In genomic region chr3:34270154-34270553, GRCm38 (mm10) we compare ENCODE assay signal across 19 mouse cellular contexts.
DNase-seq lines count a peak whose midpoint lies in the region; ATAC-seq lines count a peak whose summit lies in the region.
"Had no signal": no experiment of that assay in that cellular context is flagged by ENCODE, and none has a peak within 500 bp of the region (broad histone marks: within the 10 kb centered on the region; RNA-seq: fewer than 3 reads in every experiment).

No protein-coding gene starts in this region.

- ATAC-seq in forebrain, embryonic 13.5 days = peak; percentile 71
- no peak for ATAC-seq in forebrain, embryonic 11.5 days (replicated peaks; ENCODE audit: low FRiP score)
- 0 out of 2 replicates have a peak, but pooled peaks have one; percentile 25 for ATAC-seq in hindbrain, embryonic 16.5 days
- no peak; the same call in 1 of the 2 replicates for ATAC-seq in hindbrain, embryonic 14.5 days (ENCODE audit: low FRiP score)
- no peak for ATAC-seq in midbrain, embryonic 14.5 days (ENCODE audit: low FRiP score, low TSS enrichment)
- no peak for ATAC-seq in midbrain, embryonic 11.5 days (ENCODE audit: low FRiP score)
- peak; percentile 67 for ATAC-seq in forebrain, embryonic 16.5 days
- ATAC-seq: activated CD4-positive, CD25-positive, alpha-beta regulatory T cell, adult 4 months had no signal

- H3K27me3 ChIP-seq in forebrain, embryonic 13.5 days = no peaks in the 10 kb centered on the region
- no peaks in the 10 kb centered on the region for H3K27me3 ChIP-seq in forebrain, embryonic 11.5 days (ENCODE audit: control insufficient read depth, insufficient read depth, low read length)
- no peaks in the 10 kb centered on the region for H3K27me3 ChIP-seq in hindbrain, embryonic 16.5 days (replicated peaks; ENCODE audit: control insufficient read depth, insufficient read depth, low read length)
- no peaks in the 10 kb centered on the region for H3K27me3 ChIP-seq in hindbrain, embryonic 14.5 days (ENCODE audit: control insufficient read depth, insufficient read depth, low read length)
- no peaks in the 10 kb centered on the region for H3K27me3 ChIP-seq in midbrain, embryonic 14.5 days (ENCODE audit: control insufficient read depth, insufficient read depth, low read length)
- H3K27me3 ChIP-seq in midbrain, embryonic 11.5 days (ENCODE audit: control insufficient read depth, insufficient read depth, low read length) = no peaks in the 10 kb centered on the region
- H3K27me3 ChIP-seq in forebrain, embryonic 16.5 days (replicated peaks; ENCODE audit: control insufficient read depth, insufficient read depth, low read length) = no peaks in the 10 kb centered on the region

- peaks cover 33% of the 10 kb centered on the region for H3K4me1 ChIP-seq in forebrain, embryonic 13.5 days
- no peaks in the 10 kb centered on the region for H3K4me1 ChIP-seq in forebrain, embryonic 11.5 days (replicated peaks; ENCODE audit: control insufficient read depth, insufficient read depth, low read length)
- no peaks in the 10 kb centered on the region for H3K4me1 ChIP-seq in hindbrain, embryonic 16.5 days (ENCODE audit: control insufficient read depth, insufficient read depth, low read depth, low read length)
- 0 out of 2 replicates have a peak, but pooled peaks cover 13% of the 10 kb centered on the region for H3K4me1 ChIP-seq in hindbrain, embryonic 14.5 days (replicated peaks; ENCODE audit: control insufficient read depth, insufficient read depth, low read length)
- H3K4me1 ChIP-seq in midbrain, embryonic 14.5 days (ENCODE audit: control insufficient read depth, insufficient read depth, low read length) = no peaks in the 10 kb centered on the region
- no peaks in the 10 kb centered on the region for H3K4me1 ChIP-seq in midbrain, embryonic 11.5 days (ENCODE audit: control insufficient read depth, insufficient read depth, low read length)
- peaks cover 18% of the 10 kb centered on the region for H3K4me1 ChIP-seq in forebrain, embryonic 16.5 days (replicated peaks; ENCODE audit: control insufficient read depth, insufficient read depth, low read length)
- H3K4me1 ChIP-seq: hindbrain, embryonic 10.5 days had no signal

- H3K4me3 ChIP-seq in forebrain, embryonic 13.5 days = no peak overlapping the region
- H3K4me3 ChIP-seq in forebrain, embryonic 11.5 days (ENCODE audit: low read depth, low read length) = no peak overlapping the region
- H3K4me3 ChIP-seq in hindbrain, embryonic 16.5 days (ENCODE audit: low read length) = no peak overlapping the region
- H3K4me3 ChIP-seq in hindbrain, embryonic 14.5 days (replicated peaks; ENCODE audit: low read length) = no peak overlapping the region
- no peak overlapping the region for H3K4me3 ChIP-seq in midbrain, embryonic 14.5 days (replicated peaks; ENCODE audit: low read depth, low read length)
- H3K4me3 ChIP-seq in midbrain, embryonic 11.5 days (ENCODE audit: low read depth, low read length) = no peak overlapping the region
- H3K4me3 ChIP-seq in forebrain, embryonic 16.5 days (replicated peaks; ENCODE audit: low read length) = no peak overlapping the region
- H3K4me3 ChIP-seq: heart, embryonic 10.5 days; hindbrain, embryonic 10.5 days had no signal

- H3K36me3 ChIP-seq in forebrain, embryonic 13.5 days (ENCODE audit: poor library complexity, severe bottlenecking) = no peaks in the 10 kb centered on the region
- no peaks in the 10 kb centered on the region for H3K36me3 ChIP-seq in forebrain, embryonic 11.5 days (ENCODE audit: control insufficient read depth, insufficient read depth, low read length)
- no peaks in the 10 kb centered on the region for H3K36me3 ChIP-seq in hindbrain, embryonic 16.5 days (ENCODE audit: control insufficient read depth, insufficient read depth, low read length)
- no peaks in the 10 kb centered on the region for H3K36me3 ChIP-seq in hindbrain, embryonic 14.5 days (replicated peaks; ENCODE audit: control insufficient read depth, insufficient read depth)
- H3K36me3 ChIP-seq in midbrain, embryonic 14.5 days (ENCODE audit: control insufficient read depth, insufficient read depth, low read length) = no peaks in the 10 kb centered on the region
- H3K36me3 ChIP-seq in midbrain, embryonic 11.5 days (ENCODE audit: control insufficient read depth, insufficient read depth, low read length) = no peaks in the 10 kb centered on the region
- no peaks in the 10 kb centered on the region for H3K36me3 ChIP-seq in forebrain, embryonic 16.5 days (ENCODE audit: control insufficient read depth, insufficient read depth)
- H3K36me3 ChIP-seq: G1E; heart, embryonic 10.5 days; hindbrain, embryonic 10.5 days had no signal

- peak overlapping the region; percentile 57; the same call in 1 of the 2 replicates for H3K27ac ChIP-seq in forebrain, embryonic 13.5 days
- no peak overlapping the region for H3K27ac ChIP-seq in forebrain, embryonic 11.5 days (ENCODE audit: low read depth, low read length)
- no peak overlapping the region for H3K27ac ChIP-seq in hindbrain, embryonic 16.5 days (ENCODE audit: low read depth, low read length)
- no peak overlapping the region for H3K27ac ChIP-seq in hindbrain, embryonic 14.5 days
- H3K27ac ChIP-seq in midbrain, embryonic 14.5 days (replicated peaks; ENCODE audit: low read depth, low read length) = no peak overlapping the region
- no peak overlapping the region for H3K27ac ChIP-seq in midbrain, embryonic 11.5 days (ENCODE audit: low read depth, low read length)
- H3K27ac ChIP-seq in forebrain, embryonic 16.5 days (ENCODE audit: low read length) = peak overlapping the region; percentile 22; the same call in 1 of the 2 replicates
- H3K27ac ChIP-seq: heart, embryonic 10.5 days; hindbrain, embryonic 10.5 days had no signal

- no peak for DNase-seq in forebrain, embryonic 11.5 days (ENCODE audit: low spot score)
- DNase-seq in hindbrain, embryonic 14.5 days (ENCODE audit: low spot score) = no peak
- DNase-seq in midbrain, embryonic 14.5 days = peak; percentile 55
- DNase-seq in midbrain, embryonic 11.5 days (ENCODE audit: low spot score, missing footprints) = no peak
- DNase-seq in kidney, postnatal 25 days = no peak
- DNase-seq: adrenal gland, postnatal 10 days; cerebellum, adult 11 months; gastrocnemius, postnatal 25 days; kidney, adult 8-10 months; kidney, postnatal 14 days; liver; lung, postnatal 10 days had no signal

- 72% methylated on average over 10 of the region's 10 CpGs for WGBS in forebrain, embryonic 13.5 days
- WGBS in forebrain, embryonic 11.5 days = 93% methylated on average over 10 of the region's 10 CpGs
- 52% methylated on average over 10 of the region's 10 CpGs for WGBS in hindbrain, embryonic 16.5 days
- 59% methylated on average over 10 of the region's 10 CpGs for WGBS in hindbrain, embryonic 14.5 days
- WGBS in midbrain, embryonic 14.5 days = 74% methylated on average over 10 of the region's 10 CpGs
- 89% methylated on average over 10 of the region's 10 CpGs for WGBS in midbrain, embryonic 11.5 days
- 60% methylated on average over 10 of the region's 10 CpGs for WGBS in forebrain, embryonic 16.5 days

- H3K4me2 ChIP-seq in forebrain, embryonic 13.5 days = no peak overlapping the region
- H3K4me2 ChIP-seq in forebrain, embryonic 11.5 days (ENCODE audit: low read depth, low read length, severe bottlenecking) = no peak overlapping the region
- H3K4me2 ChIP-seq in hindbrain, embryonic 16.5 days (ENCODE audit: low read length) = no peak overlapping the region
- H3K4me2 ChIP-seq in hindbrain, embryonic 14.5 days (replicated peaks) = no peak overlapping the region
- no peak overlapping the region for H3K4me2 ChIP-seq in midbrain, embryonic 14.5 days (ENCODE audit: low read length)
- no peak overlapping the region for H3K4me2 ChIP-seq in midbrain, embryonic 11.5 days
- no peak overlapping the region for H3K4me2 ChIP-seq in forebrain, embryonic 16.5 days (ENCODE audit: low read length)

- H3K9me3 ChIP-seq in forebrain, embryonic 13.5 days (replicated peaks) = no peaks in the 10 kb centered on the region
- H3K9me3 ChIP-seq in forebrain, embryonic 11.5 days (ENCODE audit: control insufficient read depth, low read length) = no peaks in the 10 kb centered on the region
- no peaks in the 10 kb centered on the region for H3K9me3 ChIP-seq in hindbrain, embryonic 16.5 days (ENCODE audit: control insufficient read depth, low read length)
- no peaks in the 10 kb centered on the region for H3K9me3 ChIP-seq in hindbrain, embryonic 14.5 days (ENCODE audit: control insufficient read depth, low read length)
- no peaks in the 10 kb centered on the region for H3K9me3 ChIP-seq in midbrain, embryonic 14.5 days (ENCODE audit: control insufficient read depth, low read length)
- H3K9me3 ChIP-seq in midbrain, embryonic 11.5 days (ENCODE audit: control insufficient read depth, low read length) = no peaks in the 10 kb centered on the region
- no peaks in the 10 kb centered on the region for H3K9me3 ChIP-seq in forebrain, embryonic 16.5 days (ENCODE audit: control insufficient read depth, low read length)
- H3K9me3 ChIP-seq: G1E; heart, embryonic 10.5 days; hindbrain, embryonic 10.5 days had no signal

- H3K9ac ChIP-seq in forebrain, embryonic 13.5 days = no peak overlapping the region
- no peak overlapping the region for H3K9ac ChIP-seq in forebrain, embryonic 11.5 days (ENCODE audit: low read length)
- no peak overlapping the region for H3K9ac ChIP-seq in hindbrain, embryonic 16.5 days (ENCODE audit: low read depth, low read length)
- no peak overlapping the region for H3K9ac ChIP-seq in hindbrain, embryonic 14.5 days
- H3K9ac ChIP-seq in midbrain, embryonic 14.5 days (replicated peaks; ENCODE audit: low read length) = no peak overlapping the region
- H3K9ac ChIP-seq in midbrain, embryonic 11.5 days (ENCODE audit: low read length) = no peak overlapping the region
- H3K9ac ChIP-seq in forebrain, embryonic 16.5 days (replicated peaks; ENCODE audit: low read depth, low read length) = no peak overlapping the region

Comparison
In these comparisons a context has a peak if more than half of its experiments do, and no peak if none do; other contexts are left out.
1. ATAC-seq: peak in forebrain, embryonic 13.5 days (single experiment), hindbrain, embryonic 16.5 days (single experiment) and forebrain, embryonic 16.5 days (single experiment); none in forebrain, embryonic 11.5 days (single experiment), hindbrain, embryonic 14.5 days (single experiment), midbrain, embryonic 14.5 days (single experiment) and midbrain, embryonic 11.5 days (single experiment).
2. H3K27ac ChIP-seq: peak in forebrain, embryonic 13.5 days (single experiment) and forebrain, embryonic 16.5 days (single experiment); none in forebrain, embryonic 11.5 days (single experiment), hindbrain, embryonic 16.5 days (single experiment), hindbrain, embryonic 14.5 days (single experiment), midbrain, embryonic 14.5 days (single experiment) and midbrain, embryonic 11.5 days (single experiment).